Mouse (Mus musculus) adipose tissue, adult 10 weeks (tissue): ENCODE data around the gene Ahnak. TPM values are rescaled to one million over a fixed set of nuclear protein-coding genes. Genes with fewer than 3 reads are reported as not detected.

Experiments used
- polyA plus RNA-seq: library from polyadenylated mRNA; stranded (reverse); fragments of 350-450 nt; fragmentation: Illumina TruSeq; extraction: RNeasy Lipid Tissue Mini Kit (QIAGEN cat#74804); gene quantifications from one replicate; pipeline ENCODE4 v1.2.3, GENCODE M21; 2014; ENCODE audit warnings: low read depth, low replicate concordance

Ahnak gene
- 114 TPM for polyA plus RNA-seq

GRCm38 (mm10) chr19:8989066-8989566, at the start of gene Ahnak:
TSS of gene Ahnak (plus strand) at chr19:8989284.

DNA sequence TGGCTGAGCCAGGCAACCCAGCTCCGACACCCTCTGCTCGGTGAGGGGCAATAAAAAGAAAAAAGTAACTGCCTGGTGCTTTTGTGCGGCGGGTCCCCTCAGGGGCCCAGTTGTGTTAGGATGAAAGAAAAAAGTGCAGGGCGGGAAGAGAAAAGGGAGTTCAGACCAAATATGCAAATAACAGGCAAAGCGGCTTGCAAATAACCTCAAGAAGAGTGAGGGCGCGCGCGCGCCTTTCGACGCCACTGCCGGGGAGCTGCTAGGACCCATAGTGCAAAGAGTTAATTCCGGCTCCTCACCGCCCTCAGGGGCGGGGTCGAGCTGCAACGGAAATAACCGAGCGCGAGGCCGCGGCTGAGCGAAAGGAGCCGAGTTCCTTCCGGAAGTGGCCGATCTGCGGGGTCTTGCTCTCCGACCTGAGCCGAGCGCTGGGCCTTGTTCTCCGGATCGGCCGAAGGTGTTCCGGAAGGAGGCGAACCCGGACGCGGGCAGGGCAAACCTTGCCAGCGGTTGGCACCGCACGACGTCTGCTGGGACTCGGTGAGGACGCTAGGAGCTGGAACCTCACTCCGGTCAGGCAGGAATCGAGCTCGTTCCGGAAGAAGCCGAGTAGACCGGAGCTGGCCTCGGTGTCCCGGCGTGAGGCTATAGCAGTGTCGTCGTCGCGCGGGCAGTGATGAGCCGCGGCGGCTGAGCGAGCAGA, 47.4 kb upstream of the Ahnak start, which contains the start of gene Mta2:
TSS of gene Mta2 (plus strand) at position 361 of the 703 bp plus-strand sequence.

DNA sequence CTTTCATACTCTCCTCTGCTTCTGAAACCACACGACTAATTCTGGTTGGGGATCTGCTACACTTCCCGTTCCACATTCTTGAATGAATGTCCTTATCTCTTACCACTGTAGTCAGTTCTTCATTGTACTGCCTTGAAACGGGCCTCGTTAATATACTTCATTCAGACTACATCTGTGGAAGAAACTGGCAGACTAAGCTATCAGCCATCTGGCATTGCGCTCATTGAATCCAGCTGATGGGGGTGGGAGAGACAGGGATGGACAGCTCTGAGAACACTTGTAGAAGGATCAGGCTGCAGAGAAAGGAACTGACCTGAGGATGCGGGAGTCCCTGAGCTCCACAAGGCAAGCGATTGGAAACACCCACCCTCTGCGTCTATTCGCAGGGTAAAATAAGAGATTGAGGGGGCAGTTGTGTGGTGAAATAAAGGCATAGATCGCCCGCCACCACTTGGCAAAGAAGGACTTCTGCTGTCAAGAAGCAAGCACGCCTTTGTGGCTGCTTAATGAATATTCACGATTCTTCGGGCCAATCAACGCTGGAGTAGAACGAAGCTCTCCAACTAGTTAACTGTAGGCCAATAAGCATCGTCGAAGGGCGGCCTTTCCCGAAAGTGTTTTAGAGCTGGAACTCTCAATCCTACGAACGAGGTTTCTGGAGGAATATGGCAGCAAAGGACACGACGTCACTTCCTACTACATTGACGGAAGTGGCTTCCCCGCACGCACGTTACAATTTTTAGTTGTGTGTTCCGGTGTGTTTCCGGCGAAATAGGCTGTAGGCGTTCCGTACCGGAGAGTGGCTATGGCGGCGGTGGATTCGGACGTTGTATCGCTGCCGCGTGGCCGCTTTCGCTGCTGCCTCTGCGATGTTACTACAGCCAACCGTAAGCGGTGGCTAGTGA, 35.7 kb upstream of the Ahnak start, which contains the start of gene Tut1:
TSS of gene Tut1 (plus strand) at position 713 of the 905 bp plus-strand sequence.

GRCm38 (mm10) chr19:8966590-8967372, 22.3 kb upstream of the Ahnak start, which contains the start of gene Eef1g:
TSS of gene Eef1g (plus strand) at chr19:8967041.

DNA sequence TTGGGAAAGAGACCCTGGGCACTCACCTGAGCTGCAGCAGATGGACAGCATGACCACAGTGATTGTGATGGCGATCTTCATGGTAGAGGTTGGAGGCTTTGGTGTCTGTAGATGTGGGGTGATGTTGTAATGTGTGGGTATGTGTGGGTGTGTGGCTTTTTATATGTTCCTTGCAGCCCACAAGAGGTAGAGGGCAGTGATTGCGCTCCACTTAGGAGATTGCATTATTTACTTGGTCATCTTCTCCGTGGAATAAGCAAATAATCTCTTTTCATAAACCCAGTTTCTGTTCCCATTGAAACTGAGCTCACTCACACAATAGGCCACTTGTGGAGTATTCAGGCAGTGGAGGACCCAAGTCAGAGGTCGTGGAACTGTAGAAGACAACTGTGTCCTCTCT, 98.7 kb downstream of the Ahnak start, which contains the start of gene Scgb1a1:
TSS of gene Scgb1a1 (minus strand) at position 138 of the 400 bp plus-strand sequence.

Other genes with a start within 250 kb of the Ahnak start
- gene 1700092M07Rik, start 248.6 kb upstream of the Ahnak start, polyA plus RNA-seq: 12.2 TPM
- 114 TPM for gene Stx5a, start 247.9 kb upstream of the Ahnak start, polyA plus RNA-seq
- gene Nxf1, start 232.2 kb upstream of the Ahnak start, polyA plus RNA-seq: 150 TPM
- gene Tmem223, start 218.3 kb upstream of the Ahnak start, polyA plus RNA-seq: 77.8 TPM
- gene Tmem179b, start 214.8 kb upstream of the Ahnak start, polyA plus RNA-seq: 54.7 TPM
- gene Taf6l, start 202.9 kb upstream of the Ahnak start, polyA plus RNA-seq: 12.1 TPM
- 104 TPM for gene Polr2g, start 190.7 kb upstream of the Ahnak start, polyA plus RNA-seq
- gene Zbtb3, start 186.7 kb upstream of the Ahnak start, polyA plus RNA-seq: 3.0 TPM
- 29.3 TPM for gene Ttc9c, start 170.0 kb upstream of the Ahnak start, polyA plus RNA-seq
- 84.2 TPM for gene Hnrnpul2, start 169.3 kb upstream of the Ahnak start, polyA plus RNA-seq
- not detected for gene AC129217.1, start 159.5 kb upstream of the Ahnak start, polyA plus RNA-seq
- 161 TPM for gene Bscl2, start 151.8 kb upstream of the Ahnak start, polyA plus RNA-seq
- 0.31 TPM for gene Gng3, start 150.1 kb upstream of the Ahnak start, polyA plus RNA-seq
- gene Lrrn4cl, start 138.5 kb upstream of the Ahnak start, polyA plus RNA-seq: 12.1 TPM
- 150 TPM for gene Ubxn1, start 117.8 kb upstream of the Ahnak start, polyA plus RNA-seq
- 57.7 TPM for gene Uqcc3, start 108.4 kb upstream of the Ahnak start, polyA plus RNA-seq
- gene Lbhd1, start 105.6 kb upstream of the Ahnak start, polyA plus RNA-seq: 2.4 TPM
- gene Gm49403, start 105.4 kb upstream of the Ahnak start, polyA plus RNA-seq: not detected
- 60.0 TPM for gene 1810009A15Rik, start 100.4 kb upstream of the Ahnak start, polyA plus RNA-seq
- gene Gm49416, start 100.4 kb upstream of the Ahnak start, polyA plus RNA-seq: not detected
- 12.0 TPM for gene Ints5, start 96.3 kb upstream of the Ahnak start, polyA plus RNA-seq
- 130 TPM for gene Ganab, start 91.2 kb upstream of the Ahnak start, polyA plus RNA-seq
- gene B3gat3, start 68.9 kb upstream of the Ahnak start, polyA plus RNA-seq: 54.1 TPM
- 6.2 TPM for gene Rom1, start 59.9 kb upstream of the Ahnak start, polyA plus RNA-seq
- gene Eml3, start 59.7 kb upstream of the Ahnak start, polyA plus RNA-seq: 35.3 TPM
- gene Mta2, start 47.4 kb upstream of the Ahnak start, polyA plus RNA-seq: 71.9 TPM
- 17.4 TPM for gene Tut1, start 35.4 kb upstream of the Ahnak start, polyA plus RNA-seq
- 409 TPM for gene Eef1g, start 22.2 kb upstream of the Ahnak start, polyA plus RNA-seq
- not detected for gene Scgb1a1, start 98.7 kb downstream of the Ahnak start, polyA plus RNA-seq
- gene Asrgl1, start 146.4 kb downstream of the Ahnak start, polyA plus RNA-seq: 20.1 TPM